Mouse (Mus musculus) liver, postnatal 0 days (tissue): ENCODE results near the gene Cpsf4l.

Source experiments
- CTCF ChIP-seq: sonication (generic); IDR thresholded peaks from 2 replicates; pipeline ENCODE4 v1.5.1; 2016; ENCODE audit warnings: antibody characterized with exemption, low read depth
- EP300 ChIP-seq: IDR thresholded peaks from 2 replicates; pipeline ENCODE4 v1.6.1; 2016; ENCODE audit warnings: antibody characterized with exemption, low read depth, mild to moderate bottlenecking

- TF ChIP-seq CTCF = no peak
- TF ChIP-seq EP300 = no peak
Observed at GRCm38 (mm10) chr11:113729917-113730316, 20.1 kb upstream of the Cpsf4l start.
